ENCODE assay signal across 21 mouse cellular contexts in genomic region chr16:72531337-72531736, GRCm38 (mm10).
"Had no signal": no experiment of that assay in that cellular context is flagged by ENCODE, and none has a peak within 500 bp of the region (broad histone marks: within the 10 kb centered on the region; RNA-seq: fewer than 3 reads in every experiment).

No protein-coding gene starts in this region.

- H3K4me3 ChIP-seq: limb, embryonic 10.5 days; limb, embryonic 13.5 days; liver, embryonic 12.5 days; liver, embryonic 15.5 days; lung, embryonic 15.5 days; megakaryocyte, embryonic 14.5 days; stomach, embryonic 15.5 days had no signal

- H3K36me3 ChIP-seq: limb, embryonic 10.5 days; limb, embryonic 13.5 days; liver, embryonic 12.5 days; liver, embryonic 15.5 days; lung, embryonic 15.5 days; stomach, embryonic 15.5 days had no signal

- H3K9ac ChIP-seq: limb, embryonic 13.5 days; liver, embryonic 12.5 days; liver, embryonic 15.5 days; lung, embryonic 15.5 days; stomach, embryonic 15.5 days had no signal

- H3K27me3 ChIP-seq: limb, embryonic 13.5 days; liver, embryonic 12.5 days; liver, embryonic 15.5 days; lung, embryonic 15.5 days; megakaryocyte, embryonic 14.5 days; stomach, embryonic 15.5 days had no signal

- H3K4me1 ChIP-seq: liver, embryonic 12.5 days; liver, embryonic 15.5 days; lung, embryonic 15.5 days; megakaryocyte, embryonic 14.5 days; stomach, embryonic 15.5 days had no signal

- ATAC-seq: inflammation-experienced regulatory T-cells, adult 6 months; intestine, embryonic 16.5 days; liver, embryonic 12.5 days had no signal

- H3K9me3 ChIP-seq: limb, embryonic 10.5 days; limb, embryonic 13.5 days; liver, embryonic 12.5 days; liver, embryonic 15.5 days; lung, embryonic 15.5 days; megakaryocyte, embryonic 14.5 days; stomach, embryonic 15.5 days had no signal

- DNase-seq: kidney, adult 18-20 months; kidney, adult 9 months; kidney, postnatal 14 days; kidney, postnatal 4 days; layer of hippocampus, adult 9-11 months; liver; lung, adult 18-20 months; lung, postnatal 10 days; lung, postnatal 36 days; right cerebral cortex, postnatal 25 days; spleen, adult 18-20 months; thymus, postnatal 25 days had no signal

- H3K4me2 ChIP-seq: limb, embryonic 13.5 days; liver, embryonic 12.5 days; liver, embryonic 15.5 days; lung, embryonic 15.5 days; stomach, embryonic 15.5 days had no signal

- H3K27ac ChIP-seq: limb, embryonic 10.5 days; limb, embryonic 13.5 days; liver, embryonic 12.5 days; liver, embryonic 15.5 days; lung, embryonic 15.5 days; stomach, embryonic 15.5 days had no signal
